Mouse (Mus musculus) urinary bladder, postnatal 0 days (tissue): ENCODE data around the gene Taf1. TPM values are rescaled to one million over a fixed set of nuclear protein-coding genes. Genes with fewer than 3 reads are reported as not detected.

Experiments
- polyA plus RNA-seq: library from polyadenylated mRNA; unstranded; fragments of >200 nt; fragmentation: Nextera tagmentation; extraction: Ambion mirVana; gene quantifications from 2 replicates; pipeline ENCODE4 v1.2.1, GENCODE M21; 2015

The Taf1 gene
- 4.4 and 5.9 TPM in 2 replicates for polyA plus RNA-seq

DNA sequence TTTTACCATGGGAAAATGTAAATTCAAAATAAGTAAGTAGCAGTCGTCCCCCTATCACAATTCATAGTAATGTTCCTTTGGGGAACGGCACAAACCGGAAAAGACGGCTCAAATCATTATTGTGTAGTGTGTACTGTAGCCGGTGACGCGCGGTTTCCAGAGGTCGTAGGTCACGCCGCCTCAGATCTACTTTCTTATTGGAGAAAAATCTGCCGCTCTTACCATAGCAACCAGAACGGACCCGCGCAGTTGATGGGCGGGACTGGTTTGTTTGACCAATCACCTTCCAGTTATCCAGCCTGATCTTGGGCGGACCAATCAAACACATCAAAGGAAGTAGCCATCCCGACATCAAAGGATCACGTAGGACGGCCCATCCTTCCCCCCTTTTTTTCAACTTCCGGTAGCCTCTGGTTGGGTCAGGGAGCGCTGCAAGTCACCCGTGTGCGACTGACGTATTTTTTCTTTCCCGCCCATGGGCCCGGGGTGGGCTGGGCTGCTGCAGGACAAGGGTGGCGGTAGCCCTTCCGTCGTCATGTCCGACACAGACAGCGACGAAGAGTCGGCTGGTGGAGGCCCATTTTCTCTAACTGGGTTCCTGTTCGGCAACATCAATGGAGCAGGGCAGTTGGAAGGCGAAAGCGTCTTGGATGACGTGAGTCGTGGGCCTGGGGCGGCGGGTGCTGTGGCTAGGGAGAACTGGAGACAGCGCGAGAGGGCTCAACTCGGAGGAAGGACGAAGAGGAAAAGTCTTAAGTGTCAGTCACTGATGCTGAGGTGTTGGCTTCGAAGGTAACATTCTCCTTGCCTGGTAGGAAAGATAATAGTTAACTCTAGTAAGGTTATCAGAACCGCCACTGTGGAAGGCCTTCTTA is at the start of gene Taf1:
TSS of gene Taf1 (plus strand) at position 388 of the 875 bp plus-strand sequence.

DNA sequence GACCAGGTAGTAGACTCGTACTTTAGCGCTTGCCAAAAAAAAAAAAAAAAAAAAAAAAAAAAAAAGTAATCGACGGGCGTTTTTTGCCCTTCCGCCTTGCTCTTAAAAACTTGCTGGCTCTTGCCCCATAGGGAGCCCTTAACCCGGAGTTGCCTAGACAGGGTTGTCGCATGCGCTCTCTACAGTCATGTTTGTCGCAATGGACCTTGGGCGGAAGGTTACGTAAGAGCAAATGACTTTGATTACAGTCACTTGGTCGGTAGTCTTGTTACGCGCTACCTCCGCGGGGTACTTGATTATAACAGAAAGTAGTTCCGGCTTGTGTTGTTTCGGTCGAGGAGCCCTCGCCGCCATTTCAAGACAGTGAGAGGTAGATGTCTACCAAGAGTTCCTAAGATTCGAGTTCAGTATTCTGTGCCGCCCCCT is 107.2 kb downstream of the Taf1 start, which contains the start of gene Ogt:
TSS of gene Ogt (plus strand) at position 320 of the 426 bp plus-strand sequence.

Other genes with a start within 250 kb of the Taf1 start
- gene Nlgn3, start 233.6 kb upstream of the Taf1 start, polyA plus RNA-seq, result 1.2 and 1.5 TPM in 2 replicates
- 0.34 and 0.89 TPM in 2 replicates for gene Gjb1, start 156.4 kb upstream of the Taf1 start, polyA plus RNA-seq
- gene Zmym3, start 111.9 kb upstream of the Taf1 start, polyA plus RNA-seq, result 16.3 and 16.5 TPM in 2 replicates
- 137 and 153 TPM in 2 replicates for gene Nono, start 103.4 kb upstream of the Taf1 start, polyA plus RNA-seq
- gene Itgb1bp2, start 83.6 kb upstream of the Taf1 start, polyA plus RNA-seq, result 5.8 and 6.5 TPM in 2 replicates
- 44.0 and 52.2 TPM in 2 replicates for gene Ogt, start 107.3 kb downstream of the Taf1 start, polyA plus RNA-seq
- gene Cxcr3, start 201.5 kb downstream of the Taf1 start, polyA plus RNA-seq, result 0.12 and 0.35 TPM in 2 replicates